Mouse (Mus musculus) duodenum, adult 2 months (tissue): ENCODE measurements around the gene Srsf9. TPM values are rescaled to one million over a fixed set of nuclear protein-coding genes. Genes with fewer than 3 reads are reported as not detected.

Source experiments
- polyA plus RNA-seq: library from polyadenylated mRNA; depleted of rRNA; stranded (reverse); fragments of >200 nt; gene quantifications from 2 replicates; pipeline ENCODE4 v1.2.3, GENCODE M21; 2012; ENCODE audit warnings: low replicate concordance; rRNA removed

Srsf9 gene
- polyA plus RNA-seq, result 13.2 and 25.7 TPM in 2 replicates

DNA sequence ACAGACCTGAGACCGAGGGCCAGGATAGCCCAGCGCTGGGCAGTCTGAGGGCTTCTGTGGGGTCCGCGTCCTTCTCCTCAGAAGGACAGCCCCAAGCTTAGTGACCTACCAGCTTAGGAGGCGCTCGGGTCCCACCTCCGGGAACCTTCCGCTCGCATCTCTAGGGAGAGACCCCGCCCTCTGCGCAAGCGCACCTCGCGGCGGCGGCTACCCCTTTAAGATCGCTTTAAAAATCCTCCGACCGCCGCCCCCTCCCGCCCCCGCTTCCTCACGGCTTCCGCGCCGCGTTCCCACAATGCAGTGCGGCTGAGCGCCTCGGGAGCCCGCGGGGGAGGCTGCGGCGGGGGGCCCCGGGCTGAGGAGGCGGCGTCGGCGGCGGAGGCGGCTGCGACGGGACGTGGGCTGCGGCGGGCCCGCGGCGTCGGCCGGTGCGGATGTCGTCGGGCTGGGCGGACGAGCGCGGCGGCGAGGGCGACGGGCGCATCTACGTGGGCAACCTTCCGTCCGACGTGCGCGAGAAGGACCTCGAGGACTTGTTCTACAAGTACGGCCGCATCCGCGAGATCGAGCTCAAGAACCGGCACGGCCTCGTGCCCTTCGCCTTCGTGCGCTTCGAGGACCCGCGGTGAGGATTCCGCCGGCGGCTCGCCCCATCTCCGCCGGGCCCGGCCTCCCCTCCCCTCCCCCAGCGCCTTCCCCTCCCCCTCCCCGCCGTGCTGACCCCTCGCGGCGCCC, at the start of gene Srsf9:
Gene Srsf9 (plus strand): TSS at position 303 of the 735 bp plus-strand sequence.

DNA sequence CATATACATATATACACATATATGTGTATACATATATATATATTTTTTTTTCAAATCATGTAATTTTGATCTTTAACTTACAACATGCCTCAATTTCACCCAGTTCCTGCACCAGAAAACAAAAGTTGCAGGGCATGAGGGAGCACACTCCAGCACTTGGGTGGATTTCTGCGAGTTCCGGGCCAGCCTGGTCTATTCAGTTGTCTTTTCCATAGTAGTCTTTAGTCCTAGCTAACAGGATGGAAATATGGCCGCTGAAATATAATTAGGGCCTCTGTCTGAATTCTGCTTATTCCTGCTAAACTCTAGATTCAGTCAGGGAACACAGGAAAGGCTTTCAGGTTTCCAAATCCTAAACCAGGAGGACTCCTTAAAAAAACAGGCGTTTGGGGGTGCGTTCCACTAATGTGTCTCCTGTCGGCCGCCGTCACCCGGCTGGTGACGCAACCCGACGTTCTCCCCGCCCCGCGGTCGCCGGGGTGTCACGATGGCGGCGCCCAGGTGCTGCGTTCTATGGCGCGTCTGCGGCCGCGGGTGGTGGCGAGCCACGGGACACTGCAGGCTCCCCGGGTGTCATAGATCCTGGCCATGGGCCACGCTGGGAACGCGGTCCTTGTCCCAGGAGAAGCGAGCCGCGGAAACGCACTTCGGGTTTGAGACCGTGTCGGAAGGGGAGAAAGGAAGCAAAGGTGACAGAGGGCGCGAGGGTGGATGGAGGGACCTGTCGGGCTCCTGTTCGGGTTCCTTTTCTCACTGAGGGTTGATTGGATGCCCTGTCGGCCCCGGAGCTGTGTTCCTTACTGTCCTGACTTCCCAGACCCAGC, 47.5 kb upstream of the Srsf9 start, which contains the start of gene Coq5:
Gene Coq5 (plus strand): TSS at position 441 of the 824 bp plus-strand sequence.

DNA sequence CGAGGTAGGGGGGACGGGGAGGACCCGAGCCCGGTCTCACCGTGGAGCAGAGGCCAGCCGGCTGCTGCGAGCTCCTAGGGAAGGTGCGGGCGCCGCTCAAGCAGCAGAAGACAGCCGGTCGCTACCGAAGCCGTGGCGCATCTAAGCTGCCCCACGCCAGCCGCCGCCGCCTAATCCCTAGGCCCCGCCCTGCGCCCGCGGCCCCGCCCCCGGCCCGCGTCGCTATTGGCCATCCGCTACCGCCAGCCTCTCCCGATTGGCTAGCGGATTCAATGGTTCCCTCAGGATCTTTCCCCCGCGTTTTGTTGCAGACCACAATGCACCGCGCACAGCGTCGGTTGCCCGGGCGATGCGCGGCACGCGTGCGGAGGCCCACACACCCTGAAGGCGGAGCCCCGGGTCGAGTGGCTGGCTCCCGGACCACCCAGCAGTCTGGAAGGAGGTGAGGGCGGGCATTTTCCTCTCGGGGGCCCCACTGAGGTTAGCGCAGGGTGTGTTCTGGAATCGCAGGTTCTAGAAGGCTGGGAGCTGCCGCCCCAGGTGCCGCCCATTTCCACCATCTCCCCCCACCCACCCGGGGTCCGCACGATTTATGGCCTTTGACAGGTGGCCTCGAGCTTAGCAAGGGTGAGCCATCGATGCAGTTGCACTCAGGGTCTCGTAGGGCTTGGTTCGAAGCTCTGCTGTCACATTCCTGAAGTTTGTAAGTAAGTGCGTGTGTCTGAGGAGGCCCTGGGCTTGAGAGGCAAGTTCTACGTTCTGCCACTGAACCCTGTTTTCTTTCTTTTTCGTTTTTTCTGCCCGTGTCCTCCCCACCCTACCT, 26.0 kb upstream of the Srsf9 start, which contains the start of gene Dynll1:
Gene Dynll1 (minus strand): TSS at position 208 of the 823 bp plus-strand sequence.

DNA sequence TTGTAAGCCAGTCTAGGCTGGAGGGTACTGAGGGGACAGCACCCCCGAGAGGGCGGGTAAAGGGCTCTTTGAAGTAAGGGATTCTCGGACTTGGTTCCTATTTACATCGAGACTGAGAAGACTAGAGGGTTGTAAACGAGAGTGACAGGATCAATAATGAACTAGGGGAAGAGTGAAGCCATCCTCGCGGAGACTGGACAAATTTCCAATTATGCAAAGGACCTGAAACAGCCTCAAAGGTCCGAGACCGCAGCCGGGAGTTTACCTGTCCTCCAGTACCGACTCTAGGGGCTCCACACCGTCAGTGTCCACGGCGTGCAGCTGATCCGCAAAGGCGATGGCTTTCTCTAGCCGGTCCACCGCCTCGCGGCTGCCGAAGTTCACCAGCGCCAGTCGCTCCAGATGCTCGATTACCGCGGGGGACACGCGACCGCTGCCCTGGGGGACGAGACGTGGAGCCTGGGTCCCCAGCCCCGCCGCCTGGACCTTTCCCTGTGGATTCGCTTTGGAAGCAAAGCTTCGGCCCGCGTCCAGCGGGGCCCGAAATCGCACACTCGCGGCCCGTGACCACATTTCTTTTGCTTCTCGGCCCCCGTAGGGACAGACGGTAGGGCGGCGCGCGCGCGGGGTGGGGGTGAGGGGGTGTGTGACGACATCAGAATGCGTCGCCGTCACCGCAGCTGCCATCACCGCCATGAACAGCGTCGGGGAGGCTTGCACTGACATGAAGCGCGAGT, 13.8 kb downstream of the Srsf9 start, which contains the start of the genes Gatc and Triap1:
Gene Gatc (minus strand): TSS at position 602 of the 737 bp plus-strand sequence.
Gene Triap1 (plus strand): TSS at position 649 of the 737 bp plus-strand sequence.

DNA sequence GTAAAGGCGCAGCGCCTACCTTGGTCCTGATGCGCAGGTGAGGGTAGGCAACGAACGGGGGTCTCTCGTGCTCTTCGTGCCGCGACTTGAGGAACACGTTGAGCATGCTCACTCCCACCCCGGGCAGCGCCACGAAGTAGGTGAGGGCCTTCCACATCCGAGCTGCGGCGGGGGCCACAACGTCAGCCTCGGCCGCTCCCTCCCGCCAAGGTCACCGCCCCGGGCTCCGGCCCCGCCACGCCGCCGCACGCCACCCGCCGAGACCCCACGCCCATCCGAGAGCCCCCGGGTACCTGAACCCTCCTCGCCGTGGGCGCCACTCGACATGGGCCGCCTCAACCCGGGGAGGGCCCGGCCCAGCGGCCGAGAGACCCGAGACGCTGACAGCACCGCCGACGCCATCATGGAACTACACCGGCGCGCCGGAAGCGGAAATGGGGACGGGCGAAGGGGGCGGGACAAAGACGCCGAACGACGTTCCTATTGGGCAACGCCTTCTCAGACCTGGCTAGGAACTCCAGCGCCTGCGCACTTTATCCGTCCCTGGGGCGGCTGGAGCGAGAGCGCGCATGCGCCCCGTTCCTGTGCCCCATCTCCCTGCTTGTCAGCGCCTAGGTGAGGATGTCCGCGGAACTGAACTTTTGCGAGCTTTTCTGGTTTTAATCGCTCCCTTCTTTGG, 21.7 kb downstream of the Srsf9 start, which contains the start of gene Cox6a1:
Gene Cox6a1 (minus strand): TSS at position 436 of the 679 bp plus-strand sequence.

Other genes starting within 250 kb of the Srsf9 start
- gene Gm10401, start 228.9 kb upstream of the Srsf9 start, polyA plus RNA-seq, result not detected in 2 replicates
- 108 and 115 TPM in 2 replicates for gene Acads, start 207.8 kb upstream of the Srsf9 start, polyA plus RNA-seq
- gene Unc119b, start 192.2 kb upstream of the Srsf9 start, polyA plus RNA-seq, result 22.9 and 24.4 TPM in 2 replicates
- gene Mlec, start 169.0 kb upstream of the Srsf9 start, polyA plus RNA-seq, result 79.9 and 88.7 TPM in 2 replicates
- 1.3 and 1.8 TPM in 2 replicates for gene Cabp1, start 132.8 kb upstream of the Srsf9 start, polyA plus RNA-seq
- gene Pop5, start 91.3 kb upstream of the Srsf9 start, polyA plus RNA-seq, result 88.3 and 126 TPM in 2 replicates
- gene Rnf10, start 54.3 kb upstream of the Srsf9 start, polyA plus RNA-seq, result 116 and 207 TPM in 2 replicates
- gene Coq5, start 47.5 kb upstream of the Srsf9 start, polyA plus RNA-seq, result 5.3 and 8.8 TPM in 2 replicates
- gene Dynll1, start 26.2 kb upstream of the Srsf9 start, polyA plus RNA-seq, result 36.5 and 44.0 TPM in 2 replicates
- gene Gatc, start 14.0 kb downstream of the Srsf9 start, polyA plus RNA-seq, result 3.6 and 4.6 TPM in 2 replicates
- 4.4 and 5.8 TPM in 2 replicates for gene Triap1, start 14.0 kb downstream of the Srsf9 start, polyA plus RNA-seq
- 4,451 and 10,335 TPM in 2 replicates for gene Cox6a1, start 21.8 kb downstream of the Srsf9 start, polyA plus RNA-seq
- gene Msi1, start 102.4 kb downstream of the Srsf9 start, polyA plus RNA-seq, result 10.6 and 14.7 TPM in 2 replicates
- gene Pla2g1b, start 139.1 kb downstream of the Srsf9 start, polyA plus RNA-seq, result 7.9 and 176 TPM in 2 replicates
- 15.8 and 17.5 TPM in 2 replicates for gene Sirt4, start 157.5 kb downstream of the Srsf9 start, polyA plus RNA-seq
- gene Pxn, start 179.5 kb downstream of the Srsf9 start, polyA plus RNA-seq, result 122 and 147 TPM in 2 replicates
- 1,282 and 1,897 TPM in 2 replicates for gene Rplp0, start 232.3 kb downstream of the Srsf9 start, polyA plus RNA-seq
- gene Gcn1l1, start 238.1 kb downstream of the Srsf9 start, polyA plus RNA-seq, result 18.8 and 34.4 TPM in 2 replicates